Mouse (Mus musculus) heart, embryonic 14.5 days (tissue): ENCODE measurements around the gene AI464131. TPM values are rescaled to one million over a fixed set of nuclear protein-coding genes. Genes with fewer than 3 reads are reported as not detected.
A peak's percentile ranks its signal among the peaks of the same experiment; 100 is the strongest.
"Not testable (repeated sequence)": the region's sequence is repeated elsewhere in the genome, so short reads cannot be mapped to it uniquely, and the experiment has no call there.

Experiments
- ATAC-seq: fragments of 200-750 bp; cut with Nextera tagmentation; 2 replicates; pipeline ENCODE4 v1.8.0; 2017; ENCODE audit warnings: low read depth, moderate TSS enrichment; ENCODE audit not compliant: insufficient number of reproducible peaks, insufficient read depth, low FRiP score
- H3K27ac ChIP-seq, 2 experiments: fragments of 200-500 bp in 1 of 2; fragments of 300-500 bp in 1 of 2; sonication (generic) in 1 of 2; replicated peaks in 1 of 2; 2 replicates each; pipeline ENCODE4 v1.5.1; 2012 to 2014; ENCODE audit warnings: low read depth in 2 of 2, low read length in 2 of 2, control low read depth in 1 of 2, mild to moderate bottlenecking in 1 of 2, mixed read lengths in 1 of 2; ENCODE audit not compliant: control insufficient read depth in 1 of 2, insufficient read depth in 1 of 2
- H3K27me3 ChIP-seq: fragments of 300-500 bp; sonication (generic); 2 replicates; pipeline ENCODE4 v1.6.1; 2014; ENCODE audit warnings: mild to moderate bottlenecking, low read length, control low read depth; ENCODE audit not compliant: control insufficient read depth, insufficient read depth
- H3K36me3 ChIP-seq: fragments of 300-500 bp; sonication (generic); 2 replicates; pipeline ENCODE4 v1.6.1; 2014; ENCODE audit warnings: mild to moderate bottlenecking, control low read depth, low read length, mixed read lengths; ENCODE audit not compliant: control insufficient read depth, insufficient read depth
- H3K4me1 ChIP-seq, 2 experiments: fragments of 200-500 bp in 1 of 2; fragments of 300-500 bp in 1 of 2; sonication (generic) in 1 of 2; 2 replicates each; pipeline ENCODE4 v1.6.1; 2012 to 2014; ENCODE audit warnings: low read length in 2 of 2, control low read depth in 1 of 2, mixed read lengths in 1 of 2; ENCODE audit not compliant: control insufficient read depth in 2 of 2, insufficient read depth in 2 of 2
- H3K4me2 ChIP-seq: fragments of 300-500 bp; sonication (generic); 2 replicates; pipeline ENCODE4 v1.6.1; 2014; ENCODE audit warnings: mild to moderate bottlenecking, low read length
- H3K4me3 ChIP-seq, 2 experiments: fragments of 200-500 bp in 1 of 2; fragments of 300-500 bp in 1 of 2; sonication (generic) in 1 of 2; 2 replicates each; pipeline ENCODE4 v1.5.1; 2012 to 2014; ENCODE audit warnings: low read length in 2 of 2, mild to moderate bottlenecking in 2 of 2, control low read depth in 1 of 2, low read depth in 1 of 2, moderate library complexity in 1 of 2; ENCODE audit not compliant: control insufficient read depth in 1 of 2, insufficient read depth in 1 of 2
- H3K9ac ChIP-seq: fragments of 300-500 bp; sonication (generic); 2 replicates; pipeline ENCODE4 v1.6.1; 2014; ENCODE audit warnings: mild to moderate bottlenecking, low read length
- H3K9me3 ChIP-seq: fragments of 300-500 bp; sonication (generic); 2 replicates; pipeline ENCODE4 v1.6.1; 2016; ENCODE audit warnings: low read length, control low read depth; ENCODE audit not compliant: control insufficient read depth
- WGBS: fragments of 180-500 bp; shearing (Covaris S2); extraction: QIAGEN DNeasy Blood & Tissue Kit; methylation state at CpG from one replicate; pipeline ENCODE4 v1.1.7; 2014; 5-methylcytosine and 5-hydroxymethylcytosine counted together
- polyA plus RNA-seq: library from polyadenylated mRNA; unstranded; fragments of >200 nt; fragmentation: Nextera tagmentation; extraction: Ambion mirVana; gene quantifications from 2 replicates; pipeline ENCODE4 v1.2.1, GENCODE M21; 2014

Gene AI464131
- polyA plus RNA-seq, 1 experiment from 2014 or later: 2.8 TPM

GRCm38 (mm10) chr4:41463051-41463738 lies 39.7 kb downstream of the AI464131 start:
- not testable (repeated sequence) for H3K27ac ChIP-seq, H3K9me3 ChIP-seq, H3K27me3 ChIP-seq, H3K36me3 ChIP-seq, ATAC-seq, H3K9ac ChIP-seq
- Histone ChIP-seq H3K4me3 (peak overlapping the region in 1 of 2 experiments; percentile 66; a peak in 2 of 4 replicates), H3K4me1 (peaks cover 2 to 11% of the 10 kb centered on the region in 2 experiments; a peak in 3 of 4 replicates), H3K4me2 (peak overlapping the region; percentile 80)
- 62% methylated on average over 3 of the region's 3 CpGs for WGBS

- Histone ChIP-seq H3K4me2 (no peak overlapping the region), H3K9me3 (no peaks in the 10 kb centered on the region), H3K27ac (no peak overlapping the region), H3K27me3 (no peaks in the 10 kb centered on the region), H3K36me3 (no peaks in the 10 kb centered on the region), H3K4me1 (peaks cover 2 to 11% of the 10 kb centered on the region in 2 experiments; a peak in 3 of 4 replicates), H3K9ac (no peak overlapping the region), H3K4me3 (no peak overlapping the region)
- 87% methylated on average over 1 of the region's 1 CpGs for WGBS
- ATAC-seq: no peak
These were observed 42.2 kb downstream of the AI464131 start for GRCm38 (mm10) chr4:41460690-41461089.

- WGBS: 91% methylated on average over 3 of the region's 3 CpGs
- Histone ChIP-seq H3K27ac (no peak overlapping the region), H3K9me3 (no peaks in the 10 kb centered on the region), H3K9ac (no peak overlapping the region), H3K4me3 (no peak overlapping the region), H3K4me1 (peaks cover 2 to 3% of the 10 kb centered on the region in 2 experiments; a peak in 2 of 4 replicates), H3K4me2 (no peak overlapping the region), H3K36me3 (no peaks in the 10 kb centered on the region), H3K27me3 (no peaks in the 10 kb centered on the region)
- ATAC-seq: no peak
These were observed 55.3 kb downstream of the AI464131 start for GRCm38 (mm10) chr4:41447595-41447994.

Other genes starting within 250 kb of the AI464131 start
- gene Ubap2, start 227.9 kb downstream of the AI464131 start, polyA plus RNA-seq: 41.6 and 45.4 TPM in 2 replicates
- 33.2 and 34.2 TPM in 2 replicates for gene Dcaf12, start 188.2 kb downstream of the AI464131 start, polyA plus RNA-seq
- 48.5 and 52.9 TPM in 2 replicates for gene Ubap1, start 154.1 kb downstream of the AI464131 start, polyA plus RNA-seq
- gene Kif24, start 38.2 kb downstream of the AI464131 start, polyA plus RNA-seq: 2.2 and 4.3 TPM in 2 replicates
- 41.3 and 43.9 TPM in 2 replicates for gene Nudt2, start 37.9 kb downstream of the AI464131 start, polyA plus RNA-seq
- 0.30 TPM in 1 of 2 replicates, not detected in the other for gene 1110017D15Rik, start 14.3 kb upstream of the AI464131 start, polyA plus RNA-seq
- 2.9 TPM in 2 replicates for gene Fam219a, start 66.5 kb upstream of the AI464131 start, polyA plus RNA-seq
- gene Dnaic1, start 66.7 kb upstream of the AI464131 start, polyA plus RNA-seq: 1.6 and 1.8 TPM in 2 replicates
- 3.9 and 6.3 TPM in 2 replicates for gene Enho, start 137.2 kb upstream of the AI464131 start, polyA plus RNA-seq
- 1.2 and 2.8 TPM in 2 replicates for gene Cntfr, start 194.0 kb upstream of the AI464131 start, polyA plus RNA-seq
- gene Il11ra1, start 196.9 kb upstream of the AI464131 start, polyA plus RNA-seq: 120 and 136 TPM in 2 replicates
- 47.1 and 48.6 TPM in 2 replicates for gene Rpp25l, start 210.5 kb upstream of the AI464131 start, polyA plus RNA-seq
- 122 and 134 TPM in 2 replicates for gene Dctn3, start 220.1 kb upstream of the AI464131 start, polyA plus RNA-seq
- not detected in 2 replicates for gene Arid3c, start 228.1 kb upstream of the AI464131 start, polyA plus RNA-seq